Mouse (Mus musculus): ENCODE results near the gene Cep89. TPM values are rescaled to one million over a fixed set of nuclear protein-coding genes. Genes with fewer than 3 reads are reported as not detected.

The Cep89 gene
- total RNA-seq (2023): 8.3 TPM

GRCm38 (mm10) chr7:35396542-35397168 is at the start of gene Cep89, which contains the start of gene Faap24:
TSS of gene Cep89 (plus strand) at chr7:35397035.
TSS of gene Faap24 (minus strand) at chr7:35396836.

GRCm38 (mm10) chr7:35447996-35448846 is 51.4 kb downstream of the Cep89 start, which contains the start of gene Slc7a9:
TSS of gene Slc7a9 (plus strand) at chr7:35448796.

Other genes starting within 250 kb of the Cep89 start
- not detected for gene Slc7a10, start 210.7 kb upstream of the Cep89 start, total RNA-seq (2023)
- not detected for gene Lrp3, start 181.5 kb upstream of the Cep89 start, total RNA-seq (2023)
- 17.6 TPM for gene Gpatch1, start 78.6 kb upstream of the Cep89 start, total RNA-seq (2023)
- gene Rhpn2, start 62.9 kb upstream of the Cep89 start, total RNA-seq (2023): not detected
- 12.8 TPM for gene Faap24, start 199 bp upstream of the Cep89 start, total RNA-seq (2023)
- not detected for gene Slc7a9, start 51.8 kb downstream of the Cep89 start, total RNA-seq (2023)
- gene Tdrd12, start 140.7 kb downstream of the Cep89 start, total RNA-seq (2023): not detected
- 20.5 TPM for gene Nudt19, start 159.3 kb downstream of the Cep89 start, total RNA-seq (2023)
- gene Rgs9bp, start 188.5 kb downstream of the Cep89 start, total RNA-seq (2023): 0.15 TPM
- gene Ankrd27, start 189.2 kb downstream of the Cep89 start, total RNA-seq (2023): 43.8 TPM

Data from CD8-positive naive resting alpha-beta T cell, adult 57 days (primary cell).